Mouse (Mus musculus) limb, embryonic 10.5 days (tissue): ENCODE measurements around the gene Gtf2h3. TPM values are rescaled to one million over a fixed set of nuclear protein-coding genes. Genes with fewer than 3 reads are reported as not detected.
"Not testable (repeated sequence)": the region's sequence is repeated elsewhere in the genome, so short reads cannot be mapped to it uniquely, and the experiment has no call there.

ENCODE experiments used
- DNase-seq: peaks from one replicate; pipeline ENCODE4 v3.0.0-alpha.2; 2017; ENCODE audit warnings: low spot score
- H3K27ac ChIP-seq: fragments of 300-500 bp; sonication (generic); 2 replicates; pipeline ENCODE4 v1.5.1; 2016; ENCODE audit warnings: mild to moderate bottlenecking
- H3K27me3 ChIP-seq: fragments of 300-500 bp; sonication (generic); 2 replicates; pipeline ENCODE4 v1.6.1; 2016; ENCODE audit warnings: low read depth, mild to moderate bottlenecking; ENCODE audit not compliant: poor library complexity, severe bottlenecking
- H3K36me3 ChIP-seq: fragments of 300-500 bp; sonication (generic); 2 replicates; pipeline ENCODE4 v1.6.1; 2016; ENCODE audit warnings: mild to moderate bottlenecking, moderate library complexity
- H3K4me1 ChIP-seq: fragments of 300-500 bp; sonication (generic); 2 replicates; pipeline ENCODE4 v1.6.1; 2016
- H3K4me3 ChIP-seq: fragments of 300-500 bp; sonication (generic); 2 replicates; pipeline ENCODE4 v1.5.1; 2016; ENCODE audit warnings: mild to moderate bottlenecking, moderate library complexity
- H3K9me3 ChIP-seq: fragments of 300-500 bp; sonication (generic); replicated peaks from 2 replicates; pipeline ENCODE4 v1.6.1; 2016; ENCODE audit warnings: mild to moderate bottlenecking
- WGBS: fragments of 180-500 bp; shearing (Covaris S2); methylation state at CpG from one replicate; pipeline ENCODE4 v1.1.7; 2016; 5-methylcytosine and 5-hydroxymethylcytosine counted together
- polyA plus RNA-seq: library from polyadenylated mRNA; unstranded; fragments of >200 nt; fragmentation: Nextera tagmentation; extraction: Ambion mirVana; gene quantifications from 2 replicates; pipeline ENCODE4 v1.2.1, GENCODE M21; 2016

Gene Gtf2h3
- polyA plus RNA-seq, 1 experiment from 2014 or later, result 115 TPM

- H3K9me3 ChIP-seq, result no peaks in the 10 kb centered on the region
- H3K36me3 ChIP-seq, result peaks cover 39% of the 10 kb centered on the region
- 6% methylated on average over 30 of the region's 30 CpGs for WGBS
- peaks cover 16% of the 10 kb centered on the region for H3K4me1 ChIP-seq
- H3K4me3 ChIP-seq, result peak overlapping the region; percentile 94
- H3K27ac ChIP-seq, result peak overlapping the region; percentile 80
- no peaks in the 10 kb centered on the region for H3K27me3 ChIP-seq
- DNase-seq, result peak; percentile 90
Measured at GRCm38 (mm10) chr5:124598224-124599174, 19.6 kb downstream of the Gtf2h3 start.

GRCm38 (mm10) chr5:124599726-124600125 lies 20.8 kb downstream of the Gtf2h3 start:
- peaks cover 27% of the 10 kb centered on the region for H3K36me3 ChIP-seq
- not testable (repeated sequence) for H3K9me3 ChIP-seq, H3K27me3 ChIP-seq, DNase-seq, H3K27ac ChIP-seq
- H3K4me3 ChIP-seq, result peak overlapping the region; percentile 94; the same call in 1 of the 2 replicates
- peaks cover 16% of the 10 kb centered on the region for H3K4me1 ChIP-seq
- 64% methylated on average over 8 of the region's 8 CpGs for WGBS

GRCm38 (mm10) chr5:124602349-124602748 lies 23.4 kb downstream of the Gtf2h3 start:
- H3K4me1 ChIP-seq, result peaks cover 16% of the 10 kb centered on the region
- H3K27me3 ChIP-seq, result no peaks in the 10 kb centered on the region
- peaks cover 2% of the 10 kb centered on the region for H3K36me3 ChIP-seq
- no peaks in the 10 kb centered on the region for H3K9me3 ChIP-seq
- WGBS, result 72% methylated on average over 5 of the region's 5 CpGs
- peak; percentile 68 for DNase-seq
- no peak overlapping the region for H3K27ac ChIP-seq
- no peak overlapping the region for H3K4me3 ChIP-seq

- Histone ChIP-seq H3K27ac (no peak overlapping the region), H3K27me3 (no peaks in the 10 kb centered on the region), H3K36me3 (peaks cover 9% of the 10 kb centered on the region; the same call in 1 of the 2 replicates), H3K9me3 (no peaks in the 10 kb centered on the region), H3K4me3 (no peak overlapping the region), H3K4me1 (peaks cover 5% of the 10 kb centered on the region)
- DNase-seq, result no peak
- WGBS, result 89% methylated on average over 4 of the region's 4 CpGs
Measured at GRCm38 (mm10) chr5:124604296-124604695, 25.4 kb downstream of the Gtf2h3 start.

GRCm38 (mm10) chr5:124605041-124605622 lies 26.2 kb downstream of the Gtf2h3 start:
- no peaks in the 10 kb centered on the region for H3K4me1 ChIP-seq
- H3K27me3 ChIP-seq, result no peaks in the 10 kb centered on the region
- H3K27ac ChIP-seq, result no peak overlapping the region
- DNase-seq, result no peak
- 89% methylated on average over 17 of the region's 17 CpGs for WGBS
- H3K36me3 ChIP-seq, result peaks cover 9% of the 10 kb centered on the region; the same call in 1 of the 2 replicates
- H3K4me3 ChIP-seq, result no peak overlapping the region
- no peaks in the 10 kb centered on the region for H3K9me3 ChIP-seq

- Histone ChIP-seq H3K27ac (no peak overlapping the region), H3K4me3 (no peak overlapping the region), H3K36me3 (peaks cover 25% of the 10 kb centered on the region), H3K4me1 (no peaks in the 10 kb centered on the region), H3K9me3 (no peaks in the 10 kb centered on the region), H3K27me3 (no peaks in the 10 kb centered on the region)
- DNase-seq, result no peak
- 78% methylated on average over 10 of the region's 10 CpGs for WGBS
Measured at GRCm38 (mm10) chr5:124610965-124611364, 32.0 kb downstream of the Gtf2h3 start.

- peaks cover 29% of the 10 kb centered on the region for H3K36me3 ChIP-seq
- H3K27me3 ChIP-seq, result no peaks in the 10 kb centered on the region
- no peak for DNase-seq
- no peaks in the 10 kb centered on the region for H3K9me3 ChIP-seq
- no peaks in the 10 kb centered on the region for H3K4me1 ChIP-seq
- WGBS, result 84% methylated on average over 11 of the region's 11 CpGs
- no peak overlapping the region for H3K27ac ChIP-seq
- H3K4me3 ChIP-seq, result no peak overlapping the region
Measured at GRCm38 (mm10) chr5:124614709-124615108, 35.8 kb downstream of the Gtf2h3 start.

- Histone ChIP-seq H3K36me3 (peaks cover 19% of the 10 kb centered on the region), H3K27me3 (no peaks in the 10 kb centered on the region), H3K9me3 (no peaks in the 10 kb centered on the region), H3K4me3 (no peak overlapping the region), H3K4me1 (no peaks in the 10 kb centered on the region), H3K27ac (no peak overlapping the region)
- 82% methylated on average over 10 of the region's 10 CpGs for WGBS
- no peak for DNase-seq
Measured at GRCm38 (mm10) chr5:124618711-124619110, 39.8 kb downstream of the Gtf2h3 start.

- Histone ChIP-seq H3K27me3 (no peaks in the 10 kb centered on the region), H3K4me3 (no peak overlapping the region), H3K36me3 (peaks cover 12% of the 10 kb centered on the region; the same call in 1 of the 2 replicates), H3K27ac (no peak overlapping the region), H3K9me3 (no peaks in the 10 kb centered on the region), H3K4me1 (no peaks in the 10 kb centered on the region)
- no peak for DNase-seq
- WGBS, result 82% methylated on average over 13 of the region's 13 CpGs
Measured at GRCm38 (mm10) chr5:124621362-124621761, 42.4 kb downstream of the Gtf2h3 start.

- Histone ChIP-seq H3K27ac (no peak overlapping the region; the same call in 1 of the 2 replicates), H3K36me3 (peaks cover 12% of the 10 kb centered on the region; the same call in 1 of the 2 replicates), H3K4me3 (no peak overlapping the region), H3K4me1 (peaks cover 1% of the 10 kb centered on the region), H3K27me3 (no peaks in the 10 kb centered on the region), H3K9me3 (no peaks in the 10 kb centered on the region)
- WGBS, result 93% methylated on average over 15 of the region's 15 CpGs
- DNase-seq, result no peak
Measured at GRCm38 (mm10) chr5:124622890-124623289, 44.0 kb downstream of the Gtf2h3 start.

GRCm38 (mm10) chr5:124624291-124624690 lies 45.4 kb downstream of the Gtf2h3 start:
- Histone ChIP-seq H3K9me3 (no peaks in the 10 kb centered on the region), H3K27me3 (no peaks in the 10 kb centered on the region), H3K4me1 (peaks cover 10% of the 10 kb centered on the region), H3K27ac (no peak overlapping the region), H3K36me3 (0 out of 2 replicates have a peak, but pooled peaks cover 3% of the 10 kb centered on the region), H3K4me3 (no peak overlapping the region)
- no peak for DNase-seq
- 89% methylated on average over 9 of the region's 9 CpGs for WGBS

GRCm38 (mm10) chr5:124628448-124629363 lies 49.8 kb downstream of the Gtf2h3 start, which contains the start of gene Atp6v0a2:
Gene Atp6v0a2, plus strand, starts transcription at chr5:124628576.
- H3K4me1 ChIP-seq, result peaks cover 22% of the 10 kb centered on the region
- WGBS, result under 1% methylated on average over 58 of the region's 58 CpGs
- no peaks in the 10 kb centered on the region for H3K27me3 ChIP-seq
- peak within 1 kb of the TSS; percentile 85 for H3K27ac ChIP-seq
- H3K4me3 ChIP-seq, result peak within 1 kb of the TSS; percentile 100
- H3K36me3 ChIP-seq, result peaks cover 17% of the 10 kb centered on the region
- H3K9me3 ChIP-seq, result no peaks in the 10 kb centered on the region
- peak; percentile 99 for DNase-seq
